In genomic region chr1:154450799-154451198, GRCm38 (mm10) we compare ENCODE assay signal across 17 mouse cellular contexts.
DNase-seq lines count a peak whose midpoint lies in the region; ATAC-seq lines count a peak whose summit lies in the region.
"Had no signal": no experiment of that assay in that cellular context is flagged by ENCODE, and none has a peak within 500 bp of the region (broad histone marks: within the 10 kb centered on the region; RNA-seq: fewer than 3 reads in every experiment).

No protein-coding gene starts in this region.

- peak; percentile 41 for DNase-seq in heart, adult 11 months
- DNase-seq in heart, embryonic 10.5 days (ENCODE audit: low spot score), result no peak
- peak; percentile 25 for DNase-seq in right cerebral cortex, adult 18-20 months
- no peak for DNase-seq in right cerebral cortex, adult 2 months (ENCODE audit: low spot score in 2 of 2)
- peak; percentile 38 for DNase-seq in telencephalon, adult 2 months (ENCODE audit: low read depth, low spot score)
- DNase-seq: adrenal gland, adult 2 months; adrenal gland, postnatal 10 days; adrenal gland, postnatal 25 days; cerebellum, adult 11-12 months; cerebellum, adult 9-10 months; cerebellum, postnatal 10 days; cerebellum, postnatal 25 days had no signal

- no peaks in the 10 kb centered on the region for H3K27me3 ChIP-seq in heart, embryonic 10.5 days (ENCODE audit: insufficient read depth, poor library complexity, severe bottlenecking)
- no peaks in the 10 kb centered on the region for H3K27me3 ChIP-seq in intestine, embryonic 16.5 days (replicated peaks; ENCODE audit: control insufficient read depth, insufficient read depth, low read length)
- H3K27me3 ChIP-seq: embryonic facial prominence, embryonic 12.5 days; forebrain, embryonic 13.5 days; forebrain, embryonic 15.5 days had no signal

- no peak for ATAC-seq in intestine, embryonic 16.5 days
- ATAC-seq: forebrain, embryonic 13.5 days; forebrain, embryonic 15.5 days had no signal

- no peak overlapping the region for H3K4me2 ChIP-seq in intestine, embryonic 16.5 days (ENCODE audit: low read depth, low read length)
- H3K4me2 ChIP-seq: embryonic facial prominence, embryonic 12.5 days; forebrain, embryonic 13.5 days; forebrain, embryonic 15.5 days had no signal

- H3K4me3 ChIP-seq in heart, embryonic 10.5 days, result no peak overlapping the region
- no peak overlapping the region for H3K4me3 ChIP-seq in intestine, embryonic 16.5 days (ENCODE audit: low read length)
- H3K4me3 ChIP-seq: embryonic facial prominence, embryonic 10.5 days; embryonic facial prominence, embryonic 12.5 days; forebrain, embryonic 13.5 days; forebrain, embryonic 15.5 days had no signal

- no peak overlapping the region for H3K27ac ChIP-seq in heart, embryonic 10.5 days
- no peak overlapping the region for H3K27ac ChIP-seq in intestine, embryonic 16.5 days (ENCODE audit: low read length)
- H3K27ac ChIP-seq: embryonic facial prominence, embryonic 10.5 days; embryonic facial prominence, embryonic 12.5 days; forebrain, embryonic 13.5 days; forebrain, embryonic 15.5 days had no signal

- no peaks in the 10 kb centered on the region for H3K4me1 ChIP-seq in heart, embryonic 10.5 days
- no peaks in the 10 kb centered on the region for H3K4me1 ChIP-seq in intestine, embryonic 16.5 days (ENCODE audit: control insufficient read depth, insufficient read depth, low read length)
- H3K4me1 ChIP-seq: embryonic facial prominence, embryonic 12.5 days; forebrain, embryonic 13.5 days; forebrain, embryonic 15.5 days had no signal

- 81% methylated on average over 3 of the region's 3 CpGs for WGBS in heart, embryonic 10.5 days
- WGBS in intestine, embryonic 16.5 days, result 75% methylated on average over 3 of the region's 3 CpGs

- H3K9ac ChIP-seq in intestine, embryonic 16.5 days (ENCODE audit: low read depth, low read length), result no peak overlapping the region
- H3K9ac ChIP-seq: embryonic facial prominence, embryonic 12.5 days; forebrain, embryonic 13.5 days; forebrain, embryonic 15.5 days had no signal

- no peaks in the 10 kb centered on the region for H3K9me3 ChIP-seq in heart, embryonic 10.5 days
- H3K9me3 ChIP-seq in intestine, embryonic 16.5 days (ENCODE audit: control insufficient read depth, low read length), result no peaks in the 10 kb centered on the region
- H3K9me3 ChIP-seq: embryonic facial prominence, embryonic 10.5 days; embryonic facial prominence, embryonic 12.5 days; forebrain, embryonic 13.5 days; forebrain, embryonic 15.5 days had no signal

- H3K36me3 ChIP-seq in heart, embryonic 10.5 days, result no peaks in the 10 kb centered on the region
- no peaks in the 10 kb centered on the region for H3K36me3 ChIP-seq in intestine, embryonic 16.5 days (ENCODE audit: control insufficient read depth, insufficient read depth, low read length)
- H3K36me3 ChIP-seq: embryonic facial prominence, embryonic 10.5 days; embryonic facial prominence, embryonic 12.5 days; forebrain, embryonic 15.5 days had no signal

Comparison
In these comparisons a context has a peak if more than half of its experiments do, and no peak if none do; other contexts are left out.
1. DNase-seq: peak in heart, adult 11 months (single experiment), right cerebral cortex, adult 18-20 months (single experiment) and telencephalon, adult 2 months (single experiment); none in heart, embryonic 10.5 days (single experiment) and right cerebral cortex, adult 2 months (0 of 2).